Mouse (Mus musculus): ENCODE measurements around the gene Stox2.

- TF ChIP-seq SMC3 (IDR thresholded peaks at IDR 0.05; ENCODE audit: low read depth, low read length) (no peak), CTCF (IDR thresholded peaks at IDR 0.05 in 2 of 3, conservative IDR thresholded peaks at IDR 0.05 in 1 of 3; ENCODE audit: control insufficient read depth in 1 of 3, insufficient read depth in 1 of 3, low read depth in 2 of 3, low read length in 3 of 3, poor library complexity in 1 of 3, severe bottlenecking in 1 of 3) (no peak), TAL1 (IDR thresholded peaks at IDR 0.05; ENCODE audit: low read length) (no peak), USF2 (IDR thresholded peaks at IDR 0.05; ENCODE audit: borderline replicate concordance in 1 of 2, insufficient read depth in 1 of 2, low read depth in 1 of 2, low read length in 2 of 2) (no peak), ETS1 (IDR thresholded peaks at IDR 0.05; ENCODE audit: low read depth, low read length) (no peak), EP300 (IDR thresholded peaks at IDR 0.05; ENCODE audit: low read depth in 1 of 2, low read length in 2 of 2) (no peak), MYC (IDR thresholded peaks at IDR 0.05; ENCODE audit: low read depth, low read length) (no peak), USF1 (IDR thresholded peaks at IDR 0.05; ENCODE audit: low read depth, low read length) (no peak), POLR2A (IDR thresholded peaks at IDR 0.05; ENCODE audit: control insufficient read depth in 1 of 2, insufficient read depth in 1 of 2, low read depth in 1 of 2, low read length in 2 of 2, poor library complexity in 1 of 2) (no peak), ZMIZ1 (IDR thresholded peaks at IDR 0.05; ENCODE audit: low read depth, low read length) (no peak), ELF1 (IDR thresholded peaks at IDR 0.05; ENCODE audit: low read depth, low read length) (no peak)
Observed at GRCm38 (mm10) chr8:47381216-47381615, 64.9 kb downstream of the Stox2 start.

All from MEL (cell line).